Mouse (Mus musculus): ENCODE measurements around the gene Zim1.

Zim1 gene

GRCm38 (mm10) chr7:6651221-6651620 lies 45.0 kb downstream of the Zim1 start:
- no peak for DNase-seq (ENCODE audit: low read depth, low spot score)

- no peak for DNase-seq (ENCODE audit: low read depth, low spot score)
Observed at GRCm38 (mm10) chr7:6650526-6650925, 45.7 kb downstream of the Zim1 start.

GRCm38 (mm10) chr7:6645821-6646220 lies 50.4 kb downstream of the Zim1 start:
- DNase-seq (ENCODE audit: low read depth, low spot score), result no peak

GRCm38 (mm10) chr7:6638076-6638475 lies 58.2 kb downstream of the Zim1 start:
- DNase-seq (ENCODE audit: low read depth, low spot score), result no peak

- DNase-seq (ENCODE audit: low read depth, low spot score), result no peak
Observed at GRCm38 (mm10) chr7:6636741-6637140, 59.5 kb downstream of the Zim1 start.

- no peak for DNase-seq (ENCODE audit: low read depth, low spot score)
Observed at GRCm38 (mm10) chr7:6635831-6636230, 60.4 kb downstream of the Zim1 start.

Data from telencephalon, adult 2 months (tissue).